Comparison of ENCODE assay signal across 16 mouse cellular contexts in genomic region chr7:5017352-5017751, GRCm38 (mm10). TPM values are rescaled to one million over a fixed set of nuclear protein-coding genes. Genes with fewer than 3 reads are reported as not detected.
DNase-seq lines count a peak whose midpoint lies in the region; ATAC-seq and TF ChIP-seq lines count a peak whose summit lies in the region.
"Had no signal": no experiment of that assay in that cellular context is flagged by ENCODE, and none has a peak within 500 bp of the region (broad histone marks: within the 10 kb centered on the region; RNA-seq: fewer than 3 reads in every experiment).

No protein-coding gene starts in this region.

- H3K4me3 ChIP-seq in hindbrain, postnatal 0 days (ENCODE audit: low read length) = no peak overlapping the region
- no peak overlapping the region for H3K4me3 ChIP-seq in hindbrain, embryonic 13.5 days
- H3K4me3 ChIP-seq in forebrain, embryonic 15.5 days = no peak overlapping the region
- H3K4me3 ChIP-seq: embryonic facial prominence, embryonic 13.5 days; kidney, embryonic 15.5 days; lung, embryonic 15.5 days; midbrain, embryonic 15.5 days had no signal

- peaks cover 7% of the 10 kb centered on the region for H3K4me1 ChIP-seq in hindbrain, postnatal 0 days (ENCODE audit: insufficient read depth, low read length)
- H3K4me1 ChIP-seq in hindbrain, embryonic 13.5 days (replicated peaks) = peaks cover 32% of the 10 kb centered on the region
- peaks cover 34% of the 10 kb centered on the region for H3K4me1 ChIP-seq in forebrain, embryonic 15.5 days

- no peak for ATAC-seq in hindbrain, postnatal 0 days
- ATAC-seq in hindbrain, embryonic 13.5 days (ENCODE audit: low FRiP score) = no peak
- ATAC-seq in forebrain, embryonic 15.5 days (replicated peaks) = no peak
- ATAC-seq: midbrain, embryonic 15.5 days had no signal

- no peak overlapping the region for H3K4me2 ChIP-seq in hindbrain, postnatal 0 days (ENCODE audit: low read depth, low read length)
- no peak overlapping the region for H3K4me2 ChIP-seq in hindbrain, embryonic 13.5 days
- no peak overlapping the region for H3K4me2 ChIP-seq in forebrain, embryonic 15.5 days (replicated peaks)
- H3K4me2 ChIP-seq: embryonic facial prominence, embryonic 13.5 days; kidney, embryonic 15.5 days; lung, embryonic 15.5 days; midbrain, embryonic 15.5 days had no signal

- no peaks in the 10 kb centered on the region for H3K9me3 ChIP-seq in hindbrain, postnatal 0 days (ENCODE audit: low read length)
- no peaks in the 10 kb centered on the region for H3K9me3 ChIP-seq in hindbrain, embryonic 13.5 days
- no peaks in the 10 kb centered on the region for H3K9me3 ChIP-seq in forebrain, embryonic 15.5 days
- H3K9me3 ChIP-seq: embryonic facial prominence, embryonic 13.5 days; kidney, embryonic 15.5 days; lung, embryonic 15.5 days; midbrain, embryonic 15.5 days had no signal

- WGBS in hindbrain, postnatal 0 days = 93% methylated on average over 16 of the region's 16 CpGs
- WGBS in hindbrain, embryonic 13.5 days = 92% methylated on average over 16 of the region's 16 CpGs
- 95% methylated on average over 16 of the region's 16 CpGs for WGBS in forebrain, embryonic 15.5 days

- DNase-seq in adrenal gland, postnatal 25 days = peak; percentile 20
- DNase-seq in adrenal gland, postnatal 36 days = no peak
- no peak for DNase-seq in hindbrain, postnatal 0 days (ENCODE audit: low spot score)
- DNase-seq in right cerebral cortex, postnatal 14 days = peak; percentile 47
- no peak for DNase-seq in right cerebral cortex, postnatal 36 days (ENCODE audit: low spot score in 2 of 2)
- DNase-seq in thymus, postnatal 36 days = peak; percentile 31 to 53
- DNase-seq: heart, postnatal 14 days had no signal

- no peak overlapping the region for H3K27ac ChIP-seq in hindbrain, postnatal 0 days
- no peak overlapping the region for H3K27ac ChIP-seq in hindbrain, embryonic 13.5 days
- no peak overlapping the region for H3K27ac ChIP-seq in forebrain, embryonic 15.5 days (replicated peaks)
- H3K27ac ChIP-seq: embryonic facial prominence, embryonic 13.5 days; kidney, embryonic 15.5 days; lung, embryonic 15.5 days; midbrain, embryonic 15.5 days had no signal

- TF ChIP-seq CTCF in hindbrain, postnatal 0 days (IDR thresholded peaks at IDR 0.05; ENCODE audit: low read depth) = 0 out of 2 replicates have a peak, but pooled peaks have one; percentile 15

- no peaks in the 10 kb centered on the region for H3K27me3 ChIP-seq in hindbrain, postnatal 0 days (ENCODE audit: insufficient read depth, low read length)
- no peaks in the 10 kb centered on the region for H3K27me3 ChIP-seq in hindbrain, embryonic 13.5 days
- no peaks in the 10 kb centered on the region for H3K27me3 ChIP-seq in forebrain, embryonic 15.5 days
- H3K27me3 ChIP-seq: embryonic facial prominence, embryonic 13.5 days; kidney, embryonic 15.5 days; lung, embryonic 15.5 days; midbrain, embryonic 15.5 days had no signal

- H3K36me3 ChIP-seq in hindbrain, postnatal 0 days (ENCODE audit: insufficient read depth, low read length) = peaks cover 4% of the 10 kb centered on the region
- H3K36me3 ChIP-seq in hindbrain, embryonic 13.5 days = peaks cover 20% of the 10 kb centered on the region
- peaks cover 4% of the 10 kb centered on the region for H3K36me3 ChIP-seq in forebrain, embryonic 15.5 days

- no peak overlapping the region for H3K9ac ChIP-seq in hindbrain, postnatal 0 days (replicated peaks; ENCODE audit: low read length)
- H3K9ac ChIP-seq in hindbrain, embryonic 13.5 days = no peak overlapping the region
- no peak overlapping the region for H3K9ac ChIP-seq in forebrain, embryonic 15.5 days (replicated peaks)
- H3K9ac ChIP-seq: embryonic facial prominence, embryonic 13.5 days; kidney, embryonic 15.5 days; lung, embryonic 15.5 days; midbrain, embryonic 15.5 days had no signal

RNA-seq across cellular contexts. Expression of gene Gm44973, which starts 2.1 kb away (rescaled TPM):
- not detected in 2 replicates for total RNA-seq in adrenal gland, postnatal 25 days (2021)
- total RNA-seq in adrenal gland, postnatal 36 days (2021) = not detected
- total RNA-seq in hindbrain, postnatal 0 days (2014; rRNA removed) = not detected in 2 replicates
- polyA plus RNA-seq in hindbrain, postnatal 0 days (2015; fragmentation: Nextera tagmentation; extraction: Ambion mirVana) = 2.3 and 3.0 TPM in 2 replicates
- 1.4 and 1.8 TPM in 2 replicates for polyA plus RNA-seq in hindbrain, embryonic 13.5 days (2015; fragmentation: Nextera tagmentation; extraction: Ambion mirVana)
- polyA plus RNA-seq in forebrain, embryonic 15.5 days (2015; fragmentation: Nextera tagmentation; extraction: Ambion mirVana) = 0.89 TPM in 1 of 2 replicates, not detected in the other
- total RNA-seq: heart, postnatal 14 days; left cerebral cortex, adult 8-10 months; neutrophil, adult 5-6 weeks had no signal
- polyA plus RNA-seq: C2C12; embryonic facial prominence, embryonic 13.5 days had no signal

RNA-seq across cellular contexts. Expression of gene Zfp865, which starts 2.8 kb away (rescaled TPM):
- 27.7 and 34.3 TPM in 2 replicates for total RNA-seq in adrenal gland, postnatal 25 days (2021)
- 10 to 100 TPM; 22.1 to 24.1 TPM for total RNA-seq in adrenal gland, postnatal 36 days (2021)
- 41.5 and 43.2 TPM in 2 replicates for total RNA-seq in hindbrain, postnatal 0 days (2014; rRNA removed)
- 5.4 TPM in 2 replicates for polyA plus RNA-seq in hindbrain, postnatal 0 days (2015; fragmentation: Nextera tagmentation; extraction: Ambion mirVana)
- 5.8 and 6.0 TPM in 2 replicates for polyA plus RNA-seq in hindbrain, embryonic 13.5 days (2015; fragmentation: Nextera tagmentation; extraction: Ambion mirVana)
- 6.1 and 6.5 TPM in 2 replicates for polyA plus RNA-seq in forebrain, embryonic 15.5 days (2015; fragmentation: Nextera tagmentation; extraction: Ambion mirVana)

RNA-seq across cellular contexts. Expression of gene Fiz1, which starts 2.9 kb away (rescaled TPM):
- 18.7 and 26.4 TPM in 2 replicates for total RNA-seq in adrenal gland, postnatal 25 days (2021)
- total RNA-seq in adrenal gland, postnatal 36 days (2021) = 10 to 100 TPM; 23.5 to 31.5 TPM
- total RNA-seq in hindbrain, postnatal 0 days (2014; rRNA removed) = 41.1 and 44.0 TPM in 2 replicates
- 27.6 and 29.1 TPM in 2 replicates for polyA plus RNA-seq in hindbrain, postnatal 0 days (2015; fragmentation: Nextera tagmentation; extraction: Ambion mirVana)
- polyA plus RNA-seq in hindbrain, embryonic 13.5 days (2015; fragmentation: Nextera tagmentation; extraction: Ambion mirVana) = 37.7 and 41.9 TPM in 2 replicates
- 52.1 TPM in 2 replicates for polyA plus RNA-seq in forebrain, embryonic 15.5 days (2015; fragmentation: Nextera tagmentation; extraction: Ambion mirVana)

RNA-seq across cellular contexts. Expression of gene Ccdc106, which starts 3.0 kb away (rescaled TPM):
- total RNA-seq in adrenal gland, postnatal 25 days (2021) = 1.00 and 1.1 TPM in 2 replicates
- total RNA-seq in adrenal gland, postnatal 36 days (2021) = 1 to 10 TPM in 1 of 2 experiments, under 1 TPM in 1; 0.96 to 1.4 TPM
- total RNA-seq in hindbrain, postnatal 0 days (2014; rRNA removed) = 39.6 and 76.5 TPM in 2 replicates
- 61.6 and 62.1 TPM in 2 replicates for polyA plus RNA-seq in hindbrain, postnatal 0 days (2015; fragmentation: Nextera tagmentation; extraction: Ambion mirVana)
- 38.7 and 43.5 TPM in 2 replicates for polyA plus RNA-seq in hindbrain, embryonic 13.5 days (2015; fragmentation: Nextera tagmentation; extraction: Ambion mirVana)
- polyA plus RNA-seq in forebrain, embryonic 15.5 days (2015; fragmentation: Nextera tagmentation; extraction: Ambion mirVana) = 39.7 and 45.8 TPM in 2 replicates

RNA-seq across cellular contexts. Expression of gene Zfp524, which starts 3.1 kb away (rescaled TPM):
- 15.3 and 17.6 TPM in 2 replicates for total RNA-seq in adrenal gland, postnatal 25 days (2021)
- total RNA-seq in adrenal gland, postnatal 36 days (2021) = 10 to 100 TPM in 1 of 2 experiments, 1 to 10 TPM in 1; 8.7 to 14.0 TPM
- 4.3 and 7.2 TPM in 2 replicates for total RNA-seq in hindbrain, postnatal 0 days (2014; rRNA removed)
- polyA plus RNA-seq in hindbrain, postnatal 0 days (2015; fragmentation: Nextera tagmentation; extraction: Ambion mirVana) = 4.2 and 5.1 TPM in 2 replicates
- polyA plus RNA-seq in hindbrain, embryonic 13.5 days (2015; fragmentation: Nextera tagmentation; extraction: Ambion mirVana) = 7.9 and 9.2 TPM in 2 replicates
- 11.6 and 12.5 TPM in 2 replicates for polyA plus RNA-seq in forebrain, embryonic 15.5 days (2015; fragmentation: Nextera tagmentation; extraction: Ambion mirVana)

Comparison
In these comparisons a context has a peak if more than half of its experiments do, and no peak if none do; other contexts are left out.
1. DNase-seq: peak in adrenal gland, postnatal 25 days (single experiment), right cerebral cortex, postnatal 14 days (single experiment) and thymus, postnatal 36 days (2 of 2); none in adrenal gland, postnatal 36 days (0 of 2), hindbrain, postnatal 0 days (single experiment) and right cerebral cortex, postnatal 36 days (0 of 2).